Mouse (Mus musculus) liver, embryonic 11.5 days (tissue): Measurements from ENCODE around the gene Ctf2. TPM values are rescaled to one million over a fixed set of nuclear protein-coding genes. Genes with fewer than 3 reads are reported as not detected.

Experiments
- ATAC-seq: fragments of 200-750 bp; cut with Nextera tagmentation; replicated peaks from 2 replicates; pipeline ENCODE4 v1.8.0; 2017; ENCODE audit warnings: moderate number of reproducible peaks, mild to moderate bottlenecking, moderate TSS enrichment, moderate library complexity; ENCODE audit not compliant: low FRiP score
- DNase-seq: peaks from one replicate; pipeline ENCODE4 v3.0.0-alpha.2; 2017; ENCODE audit warnings: low spot score
- H3K27ac ChIP-seq: fragments of 300-500 bp; sonication (generic); 2 replicates; pipeline ENCODE4 v1.5.1; 2014; ENCODE audit warnings: mild to moderate bottlenecking, low read depth, low read length, control low read depth
- H3K27me3 ChIP-seq: fragments of 300-500 bp; sonication (generic); replicated peaks from 2 replicates; pipeline ENCODE4 v1.6.1; 2014; ENCODE audit warnings: low read length, mixed read lengths; ENCODE audit not compliant: control insufficient read depth, insufficient read depth
- H3K36me3 ChIP-seq: fragments of 300-500 bp; sonication (generic); 2 replicates; pipeline ENCODE4 v1.6.1; 2014; ENCODE audit warnings: mild to moderate bottlenecking, low read length, moderate library complexity, mixed read lengths; ENCODE audit not compliant: control insufficient read depth, insufficient read depth
- H3K4me1 ChIP-seq: fragments of 300-500 bp; sonication (generic); replicated peaks from 2 replicates; pipeline ENCODE4 v1.6.1; 2014; ENCODE audit warnings: low read length, mixed read lengths; ENCODE audit not compliant: control insufficient read depth, insufficient read depth
- H3K4me2 ChIP-seq: fragments of 300-500 bp; sonication (generic); 2 replicates; pipeline ENCODE4 v1.6.1; 2014; ENCODE audit warnings: mild to moderate bottlenecking, control low read depth, moderate library complexity
- H3K4me3 ChIP-seq: fragments of 300-500 bp; sonication (generic); 2 replicates; pipeline ENCODE4 v1.5.1; 2014; ENCODE audit warnings: low read depth, low read length, control low read depth
- H3K9ac ChIP-seq: fragments of 300-500 bp; sonication (generic); 2 replicates; pipeline ENCODE4 v1.6.1; 2014; ENCODE audit warnings: low read depth, low read length, control low read depth
- H3K9me3 ChIP-seq: fragments of 300-500 bp; sonication (generic); 2 replicates; pipeline ENCODE4 v1.6.1; 2016; ENCODE audit warnings: low read length, inconsistent platforms, mixed read lengths; ENCODE audit not compliant: control insufficient read depth
- WGBS: fragments of 180-500 bp; shearing (Covaris S2); extraction: QIAGEN DNeasy Blood & Tissue Kit; methylation state at CpG from one replicate; pipeline ENCODE4 v1.1.7; 2014; 5-methylcytosine and 5-hydroxymethylcytosine counted together
- polyA plus RNA-seq: library from polyadenylated mRNA; unstranded; fragments of >200 nt; fragmentation: Nextera tagmentation; extraction: Ambion mirVana; gene quantifications from 2 replicates; pipeline ENCODE4 v1.2.1, GENCODE M21; 2014

Gene Ctf2
- polyA plus RNA-seq, 1 experiment from 2014 or later, result 0.25 TPM

DNA sequence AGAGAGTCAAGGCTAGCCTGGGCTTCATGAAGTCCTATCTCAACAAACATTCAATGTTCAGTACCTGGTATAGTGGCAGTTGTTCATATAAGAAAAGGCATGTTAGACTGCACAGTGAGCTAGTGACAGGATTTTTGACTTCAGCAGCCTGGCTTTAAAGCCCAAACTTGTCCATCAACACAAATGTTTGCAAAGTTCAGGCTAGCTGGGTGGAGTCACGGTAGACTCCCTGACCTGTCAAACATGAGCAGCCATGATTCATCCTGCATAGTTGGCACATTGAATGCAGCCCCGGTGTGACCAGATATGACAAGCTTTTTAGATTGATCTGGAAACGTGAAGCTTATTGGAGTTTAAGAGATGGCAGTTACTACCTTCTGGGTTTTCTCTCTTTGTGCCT is 40.1 kb upstream of the Ctf2 start:
- Histone ChIP-seq H3K9me3 (no peaks in the 10 kb centered on the region), H3K4me1 (peaks cover 40% of the 10 kb centered on the region), H3K27ac (no peak overlapping the region), H3K36me3 (peaks cover 5% of the 10 kb centered on the region; the same call in 1 of the 2 replicates), H3K9ac (no peak overlapping the region), H3K27me3 (no peaks in the 10 kb centered on the region), H3K4me2 (no peak overlapping the region), H3K4me3 (no peak overlapping the region)
- WGBS, result 68% methylated on average over 3 of the region's 3 CpGs
- ATAC-seq, result no peak
- DNase-seq, result no peak

DNA sequence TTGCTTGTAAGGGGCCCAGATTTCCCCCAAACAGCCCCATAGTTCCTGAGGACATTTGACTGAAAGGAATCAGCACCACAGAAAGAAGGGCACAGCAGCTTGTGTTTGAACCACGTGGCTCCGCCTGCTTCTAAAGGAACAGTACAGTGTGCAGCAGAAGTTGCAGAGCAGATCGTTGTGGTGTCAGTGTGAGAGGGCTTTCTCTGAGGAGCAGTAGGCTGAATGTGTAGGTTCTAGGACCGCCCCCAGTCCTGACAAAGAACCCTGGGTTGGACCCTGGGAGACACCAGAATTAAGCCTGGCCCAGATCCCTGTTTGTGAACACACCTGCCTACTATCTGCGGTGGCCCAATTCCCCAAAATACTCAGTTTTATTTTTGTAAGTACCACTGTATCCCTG is 39.3 kb upstream of the Ctf2 start:
- H3K36me3 ChIP-seq, result peaks cover 5% of the 10 kb centered on the region; the same call in 1 of the 2 replicates
- H3K4me2 ChIP-seq, result peak overlapping the region; percentile 94
- H3K27me3 ChIP-seq, result no peaks in the 10 kb centered on the region
- H3K27ac ChIP-seq, result no peak overlapping the region
- peaks cover 43% of the 10 kb centered on the region for H3K4me1 ChIP-seq
- peak overlapping the region; percentile 93; the same call in 1 of the 2 replicates for H3K9ac ChIP-seq
- peak overlapping the region; percentile 79; the same call in 1 of the 2 replicates for H3K4me3 ChIP-seq
- 64% methylated on average over 5 of the region's 5 CpGs for WGBS
- H3K9me3 ChIP-seq, result no peaks in the 10 kb centered on the region
- DNase-seq (no peak), ATAC-seq (no peak)

DNA sequence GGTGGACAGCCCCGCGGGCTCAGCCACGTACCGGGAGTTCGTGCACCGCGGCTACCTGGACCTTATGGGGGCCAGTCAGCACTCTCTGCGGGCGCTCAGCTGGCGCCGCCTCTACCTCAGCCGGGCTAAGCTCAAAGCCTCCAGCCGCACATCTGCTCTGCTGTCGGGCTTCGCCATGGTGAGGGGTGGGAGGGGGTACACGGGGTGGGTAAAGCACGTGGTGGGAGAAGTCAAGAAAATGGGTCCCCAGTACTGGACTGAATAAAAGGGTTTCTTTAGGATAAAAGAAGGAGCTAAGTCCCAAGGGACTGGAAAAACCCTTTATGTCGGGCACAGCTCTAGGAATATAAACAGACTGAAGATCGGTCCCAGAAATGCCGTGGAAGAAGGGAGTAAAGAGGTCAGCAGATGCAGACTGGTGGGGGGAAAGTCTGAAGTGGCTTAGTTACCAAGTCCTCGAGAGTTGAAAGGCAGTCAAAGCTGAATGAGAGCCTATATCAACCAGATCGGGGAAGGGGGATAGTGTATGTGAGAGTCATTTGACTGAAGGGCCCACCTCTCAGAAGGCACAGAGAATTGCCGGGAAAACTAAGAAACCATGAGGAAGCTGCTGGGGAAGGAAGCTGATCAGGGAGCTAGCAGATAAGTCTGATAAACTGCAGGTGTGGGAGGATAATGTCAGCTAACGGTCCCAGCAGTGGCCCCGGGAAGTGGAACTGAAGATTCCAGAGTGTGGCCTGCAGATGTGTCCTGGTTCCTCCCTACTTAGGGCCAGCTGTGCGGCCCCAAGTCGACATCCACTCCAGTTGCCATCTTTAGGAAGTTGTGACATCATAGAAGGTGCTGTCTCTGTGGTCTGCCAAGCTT is 38.3 kb upstream of the Ctf2 start:
- 2% methylated on average over 27 of the region's 27 CpGs for WGBS
- H3K9ac ChIP-seq, result peak overlapping the region; percentile 93
- ATAC-seq (peak; percentile 1; the same call in 1 of the 2 replicates), DNase-seq (no peak)
- peak overlapping the region; percentile 88 for H3K27ac ChIP-seq
- H3K4me3 ChIP-seq, result peak overlapping the region; percentile 79
- H3K27me3 ChIP-seq, result no peaks in the 10 kb centered on the region
- H3K4me1 ChIP-seq, result peaks cover 43% of the 10 kb centered on the region
- peak overlapping the region; percentile 94 for H3K4me2 ChIP-seq
- H3K36me3 ChIP-seq, result peaks cover 5% of the 10 kb centered on the region; the same call in 1 of the 2 replicates
- no peaks in the 10 kb centered on the region for H3K9me3 ChIP-seq

DNA sequence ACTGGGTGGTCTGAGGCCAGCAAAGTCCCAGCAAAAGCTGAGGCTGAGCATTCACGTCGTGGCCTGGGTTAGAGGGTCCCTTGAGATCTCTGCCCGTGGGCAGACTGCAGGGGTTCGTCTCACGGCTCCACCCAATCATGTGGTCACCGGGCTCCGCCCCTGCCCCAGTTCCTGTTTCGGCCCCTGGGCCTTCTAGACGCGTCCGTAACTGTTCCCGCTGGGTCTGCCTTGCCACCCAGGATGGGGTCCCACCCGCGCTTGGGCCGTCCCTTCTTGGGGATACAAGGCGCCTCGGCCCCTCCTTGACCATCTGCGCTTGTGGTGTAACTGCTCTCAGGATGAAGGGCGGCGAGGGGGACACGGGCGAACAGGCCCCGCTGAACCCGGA is 37.7 kb upstream of the Ctf2 start, which contains the start of gene Orai3:
TSS of gene Orai3 (plus strand) at position 165 of the 388 bp plus-strand sequence.
- Histone ChIP-seq H3K9ac (peak within 1 kb of the TSS; percentile 93), H3K27ac (peak within 1 kb of the TSS; percentile 93), H3K9me3 (no peaks in the 10 kb centered on the region), H3K4me1 (peaks cover 43% of the 10 kb centered on the region), H3K4me2 (peak within 1 kb of the TSS; percentile 94), H3K36me3 (peaks cover 11% of the 10 kb centered on the region; the same call in 1 of the 2 replicates), H3K27me3 (no peaks in the 10 kb centered on the region), H3K4me3 (peak within 1 kb of the TSS; percentile 79)
- under 1% methylated on average over 24 of the region's 24 CpGs for WGBS
- DNase-seq, result peak; percentile 85
- ATAC-seq, result peak; percentile 55

DNA sequence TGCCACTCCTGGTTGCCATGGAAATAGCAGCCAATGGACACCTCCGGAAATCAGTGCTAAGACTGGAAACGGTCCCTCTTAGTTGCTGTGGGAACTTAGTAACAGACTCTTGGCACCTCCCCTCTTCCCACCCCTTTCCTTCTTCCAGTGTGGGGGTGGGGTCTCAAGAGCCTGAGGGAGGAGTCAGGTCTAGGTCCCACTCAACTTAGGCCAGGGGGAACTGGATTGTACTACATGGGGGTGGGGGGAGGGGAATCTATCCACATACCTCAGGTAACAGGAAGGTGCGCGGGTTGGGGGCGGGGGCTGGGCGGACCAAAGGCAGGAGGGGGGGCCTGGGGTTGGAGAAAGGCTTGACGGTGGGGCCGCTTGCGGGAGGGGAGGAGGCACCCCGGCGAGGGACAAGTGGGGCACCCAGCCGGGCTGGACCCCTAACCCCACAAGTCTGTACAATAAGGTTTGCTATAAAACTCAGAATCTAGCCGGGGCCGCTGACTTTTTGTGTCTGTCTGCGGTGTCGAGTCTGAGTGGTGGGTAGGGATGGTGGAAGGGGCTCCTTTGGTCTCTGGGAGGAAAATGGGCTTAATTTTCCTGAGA is 37.1 kb upstream of the Ctf2 start:
- H3K36me3 ChIP-seq, result peaks cover 11% of the 10 kb centered on the region; the same call in 1 of the 2 replicates
- WGBS, result 3% methylated on average over 15 of the region's 16 CpGs
- H3K9me3 ChIP-seq, result no peaks in the 10 kb centered on the region
- DNase-seq (peak; percentile 74), ATAC-seq (peak; percentile 19; the same call in 1 of the 2 replicates)
- no peaks in the 10 kb centered on the region for H3K27me3 ChIP-seq
- H3K27ac ChIP-seq, result peak overlapping the region; percentile 93
- peak overlapping the region; percentile 93 for H3K9ac ChIP-seq
- H3K4me1 ChIP-seq, result peaks cover 41% of the 10 kb centered on the region
- peak overlapping the region; percentile 94 for H3K4me2 ChIP-seq
- peak overlapping the region; percentile 79 for H3K4me3 ChIP-seq

DNA sequence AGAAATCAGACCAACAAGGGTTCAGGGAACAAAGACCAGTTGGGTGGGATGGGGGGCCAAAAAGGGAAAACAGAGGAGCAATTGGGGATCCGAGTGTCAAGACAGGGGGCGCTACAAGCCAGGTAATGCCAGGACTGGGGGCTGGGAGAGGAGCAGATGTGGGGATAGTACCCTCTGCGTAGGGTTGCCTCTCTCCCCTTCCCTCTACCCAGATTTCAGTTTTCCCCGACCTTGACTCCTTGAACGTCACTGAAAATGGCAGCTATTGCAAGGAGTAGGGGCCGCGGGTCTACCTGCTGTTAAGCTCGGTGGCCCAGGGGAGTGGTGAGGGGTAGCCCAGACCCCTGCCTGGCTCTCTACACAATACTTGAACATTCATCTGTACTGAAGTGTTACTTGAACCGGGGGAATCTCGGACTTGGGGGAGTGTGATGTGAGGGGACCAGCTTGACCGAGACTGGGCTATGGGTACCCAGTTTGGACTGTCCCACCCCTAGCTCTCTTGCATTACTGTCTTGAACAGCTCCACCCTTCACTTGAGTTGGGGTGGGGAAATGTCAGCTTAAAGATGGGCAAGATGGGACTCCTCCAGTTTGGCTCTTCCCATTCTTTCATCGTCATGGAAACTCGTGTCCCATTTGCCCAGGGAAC is 36.5 kb upstream of the Ctf2 start:
- Histone ChIP-seq H3K9ac (peak overlapping the region; percentile 69), H3K4me3 (peak overlapping the region; percentile 79), H3K27ac (peak overlapping the region; percentile 93; the same call in 1 of the 2 replicates), H3K27me3 (no peaks in the 10 kb centered on the region), H3K4me1 (peaks cover 36% of the 10 kb centered on the region), H3K4me2 (peak overlapping the region; percentile 94), H3K9me3 (no peaks in the 10 kb centered on the region), H3K36me3 (peaks cover 11% of the 10 kb centered on the region; the same call in 1 of the 2 replicates)
- ATAC-seq, result peak; percentile 3; the same call in 1 of the 2 replicates
- DNase-seq, result no peak
- 53% methylated on average over 13 of the region's 13 CpGs for WGBS

DNA sequence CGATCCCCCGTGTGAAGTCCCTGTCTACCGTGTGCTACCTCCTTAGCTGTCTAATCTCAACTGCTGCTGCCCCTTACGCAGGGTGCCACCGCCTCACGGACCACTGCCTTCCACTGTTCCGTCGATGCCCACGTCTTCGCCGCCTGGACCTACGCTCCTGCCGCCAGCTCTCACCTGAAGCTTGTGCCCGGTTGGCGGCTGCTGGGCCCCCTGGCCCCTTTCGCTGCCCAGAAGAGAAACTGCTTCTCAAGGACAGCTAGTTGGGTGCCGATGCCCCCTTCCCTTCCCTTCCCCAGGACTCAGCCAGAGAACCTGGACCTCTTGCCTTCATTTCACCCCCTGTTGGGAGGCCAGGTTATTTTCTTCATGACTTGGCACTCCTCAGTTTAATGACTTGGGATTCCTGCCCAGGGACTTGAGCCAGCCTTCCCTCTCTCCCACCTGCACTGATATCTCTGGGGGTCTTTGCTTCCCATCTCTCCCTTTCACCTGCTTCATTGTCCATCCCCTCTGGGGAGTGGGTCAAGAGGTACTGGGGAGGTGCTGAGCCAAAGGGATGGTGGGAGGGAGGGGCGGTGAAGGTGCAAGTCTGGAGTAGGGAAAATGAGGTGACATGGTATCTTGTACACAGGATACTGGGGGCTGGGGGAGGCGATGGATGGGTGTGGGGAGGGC is 35.8 kb upstream of the Ctf2 start:
- DNase-seq (no peak), ATAC-seq (no peak; the same call in 1 of the 2 replicates)
- peak overlapping the region; percentile 93 for H3K27ac ChIP-seq
- WGBS, result 82% methylated on average over 19 of the region's 19 CpGs
- peaks cover 11% of the 10 kb centered on the region; the same call in 1 of the 2 replicates for H3K36me3 ChIP-seq
- H3K4me1 ChIP-seq, result peaks cover 36% of the 10 kb centered on the region
- H3K9me3 ChIP-seq, result no peaks in the 10 kb centered on the region
- peak overlapping the region; percentile 79 for H3K4me3 ChIP-seq
- H3K9ac ChIP-seq, result peak overlapping the region; percentile 69
- peak overlapping the region; percentile 94 for H3K4me2 ChIP-seq
- H3K27me3 ChIP-seq, result no peaks in the 10 kb centered on the region
